Mouse (Mus musculus) midbrain, embryonic 10.5 days (tissue): ENCODE results near the gene H2-K1. TPM values are rescaled to one million over a fixed set of nuclear protein-coding genes. Genes with fewer than 3 reads are reported as not detected.

ENCODE experiments used
- DNase-seq: peaks from one replicate; pipeline ENCODE4 v3.0.0-alpha.2; 2017; ENCODE audit warnings: low spot score
- H3K27ac ChIP-seq: fragments of 300-500 bp; sonication (generic); replicated peaks from 2 replicates; pipeline ENCODE4 v1.5.1; 2016; ENCODE audit warnings: mild to moderate bottlenecking
- H3K27me3 ChIP-seq: fragments of 300-500 bp; sonication (generic); 2 replicates; pipeline ENCODE4 v1.6.1; 2016; ENCODE audit warnings: low read depth, mild to moderate bottlenecking; ENCODE audit not compliant: poor library complexity, severe bottlenecking
- H3K36me3 ChIP-seq: fragments of 300-500 bp; sonication (generic); 2 replicates; pipeline ENCODE4 v1.6.1; 2016; ENCODE audit warnings: mild to moderate bottlenecking, moderate library complexity
- H3K4me1 ChIP-seq: fragments of 300-500 bp; sonication (generic); 2 replicates; pipeline ENCODE4 v1.6.1; 2016
- H3K4me3 ChIP-seq: fragments of 300-500 bp; sonication (generic); 2 replicates; pipeline ENCODE4 v1.5.1; 2016; ENCODE audit warnings: mild to moderate bottlenecking, moderate library complexity
- H3K9me3 ChIP-seq: fragments of 300-500 bp; sonication (generic); replicated peaks from 2 replicates; pipeline ENCODE4 v1.6.1; 2016; ENCODE audit warnings: mild to moderate bottlenecking
- WGBS: fragments of 180-500 bp; shearing (Covaris S2); methylation state at CpG from one replicate; pipeline ENCODE4 v1.1.7; 2016; 5-methylcytosine and 5-hydroxymethylcytosine counted together
- polyA plus RNA-seq: library from polyadenylated mRNA; unstranded; fragments of >200 nt; fragmentation: Nextera tagmentation; extraction: Ambion mirVana; gene quantifications from 2 replicates; pipeline ENCODE4 v1.2.1, GENCODE M21; 2016

H2-K1 gene
- polyA plus RNA-seq, result 45.7 and 50.3 TPM in 2 replicates

GRCm38 (mm10) chr17:34000150-34000537 is at the start of gene H2-K1:
Gene H2-K1 (minus strand): TSS chr17:34000347.
- Histone ChIP-seq H3K27me3 (peaks cover 54% of the 10 kb centered on the region), H3K27ac (peak within 1 kb of the TSS; percentile 77), H3K4me3 (peak within 1 kb of the TSS; percentile 69), H3K36me3 (no peaks in the 10 kb centered on the region), H3K4me1 (peaks cover 19% of the 10 kb centered on the region), H3K9me3 (no peaks in the 10 kb centered on the region)
- DNase-seq, result peak; percentile 71
- WGBS, result under 1% methylated on average over 25 of the region's 30 CpGs

GRCm38 (mm10) chr17:34047404-34048050 is 47.4 kb upstream of the H2-K1 start:
- 94% methylated on average over 5 of the region's 5 CpGs for WGBS
- Histone ChIP-seq H3K4me1 (no peaks in the 10 kb centered on the region), H3K36me3 (peaks cover 18% of the 10 kb centered on the region), H3K27ac (no peak overlapping the region), H3K4me3 (no peak overlapping the region), H3K27me3 (no peaks in the 10 kb centered on the region), H3K9me3 (peaks cover 15% of the 10 kb centered on the region)
- no peak for DNase-seq

- peaks cover 15% of the 10 kb centered on the region for H3K9me3 ChIP-seq
- 82% methylated on average over 14 of the region's 14 CpGs for WGBS
- H3K4me1 ChIP-seq, result peaks cover 13% of the 10 kb centered on the region
- peaks cover 13% of the 10 kb centered on the region for H3K36me3 ChIP-seq
- H3K27me3 ChIP-seq, result peaks cover 12% of the 10 kb centered on the region; the same call in 1 of the 2 replicates
- DNase-seq, result no peak
- no peak overlapping the region for H3K4me3 ChIP-seq
- H3K27ac ChIP-seq, result no peak overlapping the region
These were observed 45.8 kb upstream of the H2-K1 start for GRCm38 (mm10) chr17:34045941-34046340.

GRCm38 (mm10) chr17:34039562-34040450 is 39.7 kb upstream of the H2-K1 start:
- Histone ChIP-seq H3K27ac (peak overlapping the region; percentile 57), H3K4me3 (peak overlapping the region; percentile 38), H3K36me3 (peaks cover 38% of the 10 kb centered on the region), H3K4me1 (peaks cover 63% of the 10 kb centered on the region), H3K9me3 (no peaks in the 10 kb centered on the region), H3K27me3 (peaks cover 48% of the 10 kb centered on the region)
- 34% methylated on average over 17 of the region's 17 CpGs for WGBS
- DNase-seq, result no peak

- Histone ChIP-seq H3K27ac (peak within 1 kb of the TSS; percentile 57), H3K9me3 (no peaks in the 10 kb centered on the region), H3K4me3 (peak within 1 kb of the TSS; percentile 38), H3K4me1 (peaks cover 66% of the 10 kb centered on the region), H3K36me3 (peaks cover 46% of the 10 kb centered on the region), H3K27me3 (peaks cover 48% of the 10 kb centered on the region)
- WGBS, result 12% methylated on average over 28 of the region's 28 CpGs
- DNase-seq, result no peak
These were observed 38.9 kb upstream of the H2-K1 start, which contains the start of gene Col11a2 for GRCm38 (mm10) chr17:34038878-34039561. Gene Col11a2 (plus strand): TSS chr17:34039437.

GRCm38 (mm10) chr17:34038440-34038839 is 38.3 kb upstream of the H2-K1 start:
- Histone ChIP-seq H3K4me1 (peaks cover 72% of the 10 kb centered on the region), H3K36me3 (peaks cover 52% of the 10 kb centered on the region), H3K9me3 (no peaks in the 10 kb centered on the region), H3K27me3 (peaks cover 48% of the 10 kb centered on the region), H3K27ac (peak overlapping the region; percentile 57; the same call in 1 of the 2 replicates), H3K4me3 (peak overlapping the region; percentile 38)
- 18% methylated on average over 21 of the region's 21 CpGs for WGBS
- DNase-seq, result no peak

- DNase-seq, result no peak
- Histone ChIP-seq H3K9me3 (no peaks in the 10 kb centered on the region), H3K36me3 (peaks cover 56% of the 10 kb centered on the region), H3K27ac (no peak overlapping the region), H3K4me1 (peaks cover 84% of the 10 kb centered on the region), H3K4me3 (no peak overlapping the region), H3K27me3 (peaks cover 48% of the 10 kb centered on the region)
- WGBS, result 92% methylated on average over 7 of the region's 7 CpGs
These were observed 37.1 kb upstream of the H2-K1 start for GRCm38 (mm10) chr17:34037241-34037640.

GRCm38 (mm10) chr17:34036647-34037046 is 36.5 kb upstream of the H2-K1 start:
- Histone ChIP-seq H3K36me3 (peaks cover 56% of the 10 kb centered on the region), H3K4me1 (peaks cover 80% of the 10 kb centered on the region), H3K4me3 (peak overlapping the region; percentile 20; the same call in 1 of the 2 replicates), H3K27ac (no peak overlapping the region), H3K9me3 (no peaks in the 10 kb centered on the region), H3K27me3 (peaks cover 42% of the 10 kb centered on the region)
- no peak for DNase-seq
- WGBS, result 81% methylated on average over 10 of the region's 10 CpGs

GRCm38 (mm10) chr17:34035517-34035916 is 35.4 kb upstream of the H2-K1 start:
- Histone ChIP-seq H3K36me3 (peaks cover 58% of the 10 kb centered on the region), H3K4me3 (peak overlapping the region; percentile 9; the same call in 1 of the 2 replicates), H3K27ac (no peak overlapping the region), H3K4me1 (peaks cover 74% of the 10 kb centered on the region), H3K9me3 (no peaks in the 10 kb centered on the region), H3K27me3 (peaks cover 34% of the 10 kb centered on the region)
- WGBS, result 95% methylated on average over 9 of the region's 9 CpGs
- DNase-seq, result no peak

- Histone ChIP-seq H3K4me3 (peak overlapping the region; percentile 99), H3K36me3 (peaks cover 73% of the 10 kb centered on the region)
These were observed 33.9 kb upstream of the H2-K1 start for GRCm38 (mm10) chr17:34034064-34034463.

GRCm38 (mm10) chr17:34033441-34033840 is 33.3 kb upstream of the H2-K1 start:
- Histone ChIP-seq H3K9me3 (no peaks in the 10 kb centered on the region), H3K4me3 (peak overlapping the region; percentile 99), H3K36me3 (peaks cover 77% of the 10 kb centered on the region), H3K27me3 (peaks cover 16% of the 10 kb centered on the region), H3K4me1 (peaks cover 74% of the 10 kb centered on the region), H3K27ac (peak overlapping the region; percentile 100; the same call in 1 of the 2 replicates)
- no peak for DNase-seq
- 91% methylated on average over 9 of the region's 9 CpGs for WGBS

More at GRCm38 (mm10) chr17:34034064-34034463, 33.9 kb upstream of the H2-K1 start:
- WGBS, result 80% methylated on average over 10 of the region's 10 CpGs
- H3K4me1 ChIP-seq, result peaks cover 74% of the 10 kb centered on the region
- DNase-seq, result peak; percentile 74
- H3K27ac ChIP-seq, result no peak overlapping the region
- H3K9me3 ChIP-seq, result no peaks in the 10 kb centered on the region
- peaks cover 21% of the 10 kb centered on the region for H3K27me3 ChIP-seq

- Histone ChIP-seq H3K4me3 (peak overlapping the region; percentile 99), H3K27ac (peak overlapping the region; percentile 100), H3K36me3 (peaks cover 77% of the 10 kb centered on the region), H3K27me3 (peaks cover 9% of the 10 kb centered on the region; the same call in 1 of the 2 replicates), H3K9me3 (no peaks in the 10 kb centered on the region), H3K4me1 (peaks cover 74% of the 10 kb centered on the region)
- WGBS, result 65% methylated on average over 9 of the region's 9 CpGs
- no peak for DNase-seq
These were observed 32.7 kb upstream of the H2-K1 start for GRCm38 (mm10) chr17:34032806-34033205.
